Mouse (Mus musculus): ENCODE data around the gene Dagla. TPM values are rescaled to one million over a fixed set of nuclear protein-coding genes. Genes with fewer than 3 reads are reported as not detected.

Dagla gene
- polyA plus RNA-seq, 1 experiment from 2014 or later, result 8.9 TPM

GRCm38 (mm10) chr19:10339271-10339670 lies 34.6 kb upstream of the Dagla start:
- Histone ChIP-seq H3K9ac (replicated peaks; ENCODE audit: low read depth, low read length) (no peak overlapping the region), H3K4me1 (ENCODE audit: control insufficient read depth, insufficient read depth, low read length) (0 out of 2 replicates have a peak, but pooled peaks cover 4% of the 10 kb centered on the region), H3K4me2 (ENCODE audit: low read depth, low read length) (no peak overlapping the region), H3K27ac (ENCODE audit: low read depth, low read length) (no peak overlapping the region), H3K27me3 (ENCODE audit: control insufficient read depth, insufficient read depth, low read length) (no peaks in the 10 kb centered on the region), H3K4me3 (ENCODE audit: low read depth, low read length) (no peak overlapping the region), H3K36me3 (ENCODE audit: control insufficient read depth, insufficient read depth, low read length) (no peaks in the 10 kb centered on the region), H3K9me3 (ENCODE audit: control insufficient read depth, low read length) (no peaks in the 10 kb centered on the region)
- 13% methylated on average over 5 of the region's 5 CpGs for WGBS
- no peak for ATAC-seq (ENCODE audit: low read depth)

GRCm38 (mm10) chr19:10338724-10339123 lies 34.0 kb upstream of the Dagla start:
- H3K36me3 ChIP-seq (ENCODE audit: control insufficient read depth, insufficient read depth, low read length), result no peaks in the 10 kb centered on the region
- H3K27ac ChIP-seq (ENCODE audit: low read depth, low read length), result no peak overlapping the region
- ATAC-seq (ENCODE audit: low read depth), result no peak
- H3K9ac ChIP-seq (replicated peaks; ENCODE audit: low read depth, low read length), result no peak overlapping the region
- H3K4me3 ChIP-seq (ENCODE audit: low read depth, low read length), result no peak overlapping the region
- H3K4me2 ChIP-seq (ENCODE audit: low read depth, low read length), result no peak overlapping the region
- H3K9me3 ChIP-seq (ENCODE audit: control insufficient read depth, low read length), result no peaks in the 10 kb centered on the region
- H3K27me3 ChIP-seq (ENCODE audit: control insufficient read depth, insufficient read depth, low read length), result no peaks in the 10 kb centered on the region
- 0 out of 2 replicates have a peak, but pooled peaks cover 4% of the 10 kb centered on the region for H3K4me1 ChIP-seq (ENCODE audit: control insufficient read depth, insufficient read depth, low read length)
- WGBS, result 82% methylated on average over 4 of the region's 4 CpGs

- no peak overlapping the region for H3K9ac ChIP-seq (replicated peaks; ENCODE audit: low read depth, low read length)
- H3K27me3 ChIP-seq (ENCODE audit: control insufficient read depth, insufficient read depth, low read length), result no peaks in the 10 kb centered on the region
- no peaks in the 10 kb centered on the region for H3K9me3 ChIP-seq (ENCODE audit: control insufficient read depth, low read length)
- 67% methylated on average over 4 of the region's 4 CpGs for WGBS
- no peaks in the 10 kb centered on the region for H3K4me1 ChIP-seq (ENCODE audit: control insufficient read depth, insufficient read depth, low read length)
- no peak overlapping the region for H3K4me3 ChIP-seq (ENCODE audit: low read depth, low read length)
- H3K4me2 ChIP-seq (ENCODE audit: low read depth, low read length), result no peak overlapping the region
- no peak overlapping the region for H3K27ac ChIP-seq (ENCODE audit: low read depth, low read length)
- no peaks in the 10 kb centered on the region for H3K36me3 ChIP-seq (ENCODE audit: control insufficient read depth, insufficient read depth, low read length)
- ATAC-seq (ENCODE audit: low read depth), result no peak
Measured at GRCm38 (mm10) chr19:10334467-10334866, 29.8 kb upstream of the Dagla start.

GRCm38 (mm10) chr19:10333545-10334252 lies 29.0 kb upstream of the Dagla start:
- no peak overlapping the region for H3K4me3 ChIP-seq (ENCODE audit: low read depth, low read length)
- H3K36me3 ChIP-seq (ENCODE audit: control insufficient read depth, insufficient read depth, low read length), result no peaks in the 10 kb centered on the region
- no peak overlapping the region for H3K4me2 ChIP-seq (ENCODE audit: low read depth, low read length)
- H3K9me3 ChIP-seq (ENCODE audit: control insufficient read depth, low read length), result no peaks in the 10 kb centered on the region
- no peaks in the 10 kb centered on the region for H3K27me3 ChIP-seq (ENCODE audit: control insufficient read depth, insufficient read depth, low read length)
- no peaks in the 10 kb centered on the region for H3K4me1 ChIP-seq (ENCODE audit: control insufficient read depth, insufficient read depth, low read length)
- WGBS, result 33% methylated on average over 9 of the region's 9 CpGs
- H3K9ac ChIP-seq (replicated peaks; ENCODE audit: low read depth, low read length), result no peak overlapping the region
- no peak overlapping the region for H3K27ac ChIP-seq (ENCODE audit: low read depth, low read length)
- ATAC-seq (ENCODE audit: low read depth), result peak; percentile 84

- ATAC-seq (ENCODE audit: low read depth), result no peak
- H3K27ac ChIP-seq (ENCODE audit: low read depth, low read length), result no peak overlapping the region
- no peak overlapping the region for H3K4me2 ChIP-seq (ENCODE audit: low read depth, low read length)
- H3K9me3 ChIP-seq (ENCODE audit: control insufficient read depth, low read length), result no peaks in the 10 kb centered on the region
- no peak overlapping the region for H3K4me3 ChIP-seq (ENCODE audit: low read depth, low read length)
- H3K4me1 ChIP-seq (ENCODE audit: control insufficient read depth, insufficient read depth, low read length), result no peaks in the 10 kb centered on the region
- H3K9ac ChIP-seq (replicated peaks; ENCODE audit: low read depth, low read length), result no peak overlapping the region
- no peaks in the 10 kb centered on the region for H3K36me3 ChIP-seq (ENCODE audit: control insufficient read depth, insufficient read depth, low read length)
- 73% methylated on average over 4 of the region's 4 CpGs for WGBS
- H3K27me3 ChIP-seq (ENCODE audit: control insufficient read depth, insufficient read depth, low read length), result no peaks in the 10 kb centered on the region
Measured at GRCm38 (mm10) chr19:10331706-10332105, 27.0 kb upstream of the Dagla start.

- Histone ChIP-seq H3K36me3 (ENCODE audit: control insufficient read depth, insufficient read depth, low read length) (no peaks in the 10 kb centered on the region), H3K9me3 (ENCODE audit: control insufficient read depth, low read length) (no peaks in the 10 kb centered on the region), H3K4me2 (ENCODE audit: low read depth, low read length) (no peak overlapping the region), H3K4me1 (ENCODE audit: control insufficient read depth, insufficient read depth, low read length) (no peaks in the 10 kb centered on the region), H3K27ac (ENCODE audit: low read depth, low read length) (no peak overlapping the region), H3K27me3 (ENCODE audit: control insufficient read depth, insufficient read depth, low read length) (no peaks in the 10 kb centered on the region), H3K9ac (replicated peaks; ENCODE audit: low read depth, low read length) (no peak overlapping the region), H3K4me3 (ENCODE audit: low read depth, low read length) (no peak overlapping the region)
- 91% methylated on average over 8 of the region's 8 CpGs for WGBS
- ATAC-seq (ENCODE audit: low read depth), result no peak
Measured at GRCm38 (mm10) chr19:10329033-10329432, 24.4 kb upstream of the Dagla start.

GRCm38 (mm10) chr19:10326609-10327008 lies 21.9 kb upstream of the Dagla start:
- 53% methylated on average over 3 of the region's 3 CpGs for WGBS
- Histone ChIP-seq H3K36me3 (ENCODE audit: control insufficient read depth, insufficient read depth, low read length) (no peaks in the 10 kb centered on the region), H3K4me1 (ENCODE audit: control insufficient read depth, insufficient read depth, low read length) (no peaks in the 10 kb centered on the region), H3K27me3 (ENCODE audit: control insufficient read depth, insufficient read depth, low read length) (no peaks in the 10 kb centered on the region), H3K9me3 (ENCODE audit: control insufficient read depth, low read length) (no peaks in the 10 kb centered on the region), H3K27ac (ENCODE audit: low read depth, low read length) (no peak overlapping the region), H3K9ac (replicated peaks; ENCODE audit: low read depth, low read length) (no peak overlapping the region), H3K4me2 (ENCODE audit: low read depth, low read length) (no peak overlapping the region), H3K4me3 (ENCODE audit: low read depth, low read length) (no peak overlapping the region)
- no peak for ATAC-seq (ENCODE audit: low read depth)

- ATAC-seq (ENCODE audit: low read depth), result no peak
- Histone ChIP-seq H3K27ac (ENCODE audit: low read depth, low read length) (no peak overlapping the region), H3K36me3 (ENCODE audit: control insufficient read depth, insufficient read depth, low read length) (no peaks in the 10 kb centered on the region), H3K27me3 (ENCODE audit: control insufficient read depth, insufficient read depth, low read length) (no peaks in the 10 kb centered on the region), H3K9ac (replicated peaks; ENCODE audit: low read depth, low read length) (no peak overlapping the region), H3K4me3 (ENCODE audit: low read depth, low read length) (no peak overlapping the region), H3K4me1 (ENCODE audit: control insufficient read depth, insufficient read depth, low read length) (no peaks in the 10 kb centered on the region), H3K9me3 (ENCODE audit: control insufficient read depth, low read length) (no peaks in the 10 kb centered on the region), H3K4me2 (ENCODE audit: low read depth, low read length) (no peak overlapping the region)
- WGBS, result 67% methylated on average over 5 of the region's 5 CpGs
Measured at GRCm38 (mm10) chr19:10323860-10324259, 19.2 kb upstream of the Dagla start.

GRCm38 (mm10) chr19:10323362-10323837 lies 18.7 kb upstream of the Dagla start:
- Histone ChIP-seq H3K27me3 (ENCODE audit: control insufficient read depth, insufficient read depth, low read length) (no peaks in the 10 kb centered on the region), H3K27ac (ENCODE audit: low read depth, low read length) (no peak overlapping the region), H3K4me2 (ENCODE audit: low read depth, low read length) (no peak overlapping the region), H3K9ac (replicated peaks; ENCODE audit: low read depth, low read length) (no peak overlapping the region), H3K9me3 (ENCODE audit: control insufficient read depth, low read length) (no peaks in the 10 kb centered on the region), H3K36me3 (ENCODE audit: control insufficient read depth, insufficient read depth, low read length) (no peaks in the 10 kb centered on the region), H3K4me3 (ENCODE audit: low read depth, low read length) (no peak overlapping the region), H3K4me1 (ENCODE audit: control insufficient read depth, insufficient read depth, low read length) (no peaks in the 10 kb centered on the region)
- peak; percentile 34; the same call in 1 of the 2 replicates for ATAC-seq (ENCODE audit: low read depth)
- 18% methylated on average over 9 of the region's 9 CpGs for WGBS
